Mouse (Mus musculus) C2C12 (cell line): ENCODE data around the gene Sigirr.

Experiments
- CEBPB ChIP-seq: IDR thresholded peaks from one replicate; pipeline ENCODE4 v1.6.1; 2011; ENCODE audit warnings: low read depth, mild to moderate bottlenecking, control low read depth, moderate library complexity
- CTCF ChIP-seq: IDR thresholded peaks from one replicate; pipeline ENCODE4 v1.5.1; 2011; ENCODE audit not compliant: control insufficient read depth, insufficient read depth, insufficient read length
- MYOD1 ChIP-seq: IDR thresholded peaks from one replicate; pipeline ENCODE4 v1.6.1; 2011; ENCODE audit warnings: low read depth; ENCODE audit not compliant: control insufficient read depth, insufficient read length
- USF1 ChIP-seq: IDR thresholded peaks from one replicate; pipeline ENCODE4 v1.6.1; 2011; ENCODE audit warnings: low read depth, mild to moderate bottlenecking, control low read depth, moderate library complexity

- TF ChIP-seq CTCF (peak; percentile 69), CEBPB (no peak), MYOD1 (no peak), USF1 (no peak)
Observed at GRCm38 (mm10) chr7:141072017-141072745, 28.2 kb downstream of the Sigirr start.
